In genomic region chr16:91484808-91485700, GRCm38 (mm10) we compare ENCODE assay signal across 7 mouse cellular contexts. TPM values are rescaled to one million over a fixed set of nuclear protein-coding genes. Genes with fewer than 3 reads are reported as not detected.
DNase-seq lines count a peak whose midpoint lies in the region; ATAC-seq lines count a peak whose summit lies in the region.

Ifnar1 (plus strand) TSS chr16:91485238.

- H3K27ac ChIP-seq in intestine, embryonic 15.5 days, result peak within 1 kb of the TSS; percentile 98
- peak within 1 kb of the TSS; percentile 93 for H3K27ac ChIP-seq in midbrain, embryonic 10.5 days (replicated peaks)

- no peaks in the 10 kb centered on the region for H3K9me3 ChIP-seq in intestine, embryonic 15.5 days
- H3K9me3 ChIP-seq in midbrain, embryonic 10.5 days (replicated peaks), result no peaks in the 10 kb centered on the region

- H3K4me1 ChIP-seq in intestine, embryonic 15.5 days (replicated peaks), result peaks cover 12% of the 10 kb centered on the region
- peaks cover 19% of the 10 kb centered on the region for H3K4me1 ChIP-seq in midbrain, embryonic 10.5 days

- H3K4me3 ChIP-seq in intestine, embryonic 15.5 days (replicated peaks), result peak within 1 kb of the TSS; percentile 91
- peak within 1 kb of the TSS; percentile 91 for H3K4me3 ChIP-seq in midbrain, embryonic 10.5 days

- ATAC-seq in intestine, embryonic 15.5 days, result peak; percentile 99

- under 1% methylated on average over 68 of the region's 68 CpGs for WGBS in intestine, embryonic 15.5 days
- under 1% methylated on average over 64 of the region's 68 CpGs for WGBS in midbrain, embryonic 10.5 days

- no peaks in the 10 kb centered on the region for H3K27me3 ChIP-seq in intestine, embryonic 15.5 days (replicated peaks)
- no peaks in the 10 kb centered on the region for H3K27me3 ChIP-seq in midbrain, embryonic 10.5 days (ENCODE audit: low read depth, poor library complexity, severe bottlenecking)

- peak within 1 kb of the TSS; percentile 73 for H3K4me2 ChIP-seq in intestine, embryonic 15.5 days (replicated peaks)

- intact Hi-C loops in gastrocnemius, postnatal 36 days (cut with DNase I), result no loop called here
- intact Hi-C loops in left cerebral cortex, postnatal 25 days (cut with DNase I), result loop anchor here (2.0 to 5.0 kb wide), 2 partner anchors 78 to 113 kb away; partner anchors contain the start of genes Ifnar2 and Il10rb

- DNase-seq in adrenal gland, adult 2 months, result peak; percentile 100
- peak; percentile 98 for DNase-seq in embryo, embryonic 11.5 days (ENCODE audit: low read depth, low spot score)
- peak; percentile 98 to 100 for DNase-seq in gastrocnemius, postnatal 36 days
- DNase-seq in left cerebral cortex, postnatal 25 days (ENCODE audit: low spot score in 2 of 2), result peak; percentile 94 to 99
- peak; percentile 99 for DNase-seq in midbrain, embryonic 10.5 days (ENCODE audit: low spot score)
- peak; percentile 96 for DNase-seq in right cerebral cortex, postnatal 4 days

- peak within 1 kb of the TSS; percentile 94 for H3K9ac ChIP-seq in intestine, embryonic 15.5 days

- peaks cover 5% of the 10 kb centered on the region; the same call in 1 of the 2 replicates for H3K36me3 ChIP-seq in intestine, embryonic 15.5 days
- H3K36me3 ChIP-seq in midbrain, embryonic 10.5 days, result peaks cover 25% of the 10 kb centered on the region

RNA-seq across cellular contexts. Expression of gene Ifnar1, which starts in this region (rescaled TPM):
- 10 to 100 TPM; 66.1 to 71.3 TPM for total RNA-seq in adrenal gland, adult 2 months (2021)
- polyA plus RNA-seq in adrenal gland, adult 2 months (2012; rRNA removed), result 10.9 and 11.3 TPM in 2 replicates
- 10 to 100 TPM in 1 of 2 experiments, 1 to 10 TPM in 1; 9.6 to 11.3 TPM for total RNA-seq in gastrocnemius, postnatal 36 days (2021)
- 40.1 and 42.0 TPM in 2 replicates for polyA plus RNA-seq in intestine, embryonic 15.5 days (2015; fragmentation: Nextera tagmentation; extraction: Ambion mirVana)
- total RNA-seq in left cerebral cortex, postnatal 25 days (2021), result 10 to 100 TPM; 53.6 to 56.1 TPM
- 52.0 and 55.8 TPM in 2 replicates for polyA plus RNA-seq in midbrain, embryonic 10.5 days (2016; fragmentation: Nextera tagmentation; extraction: Ambion mirVana)

Comparison
In these comparisons a context has a peak if more than half of its experiments do, and no peak if none do; other contexts are left out.
1. Peak in every context shown above with its lines: DNase-seq, ATAC-seq, H3K4me3 ChIP-seq and H3K27ac ChIP-seq.
2. RNA of gene Ifnar1 (total RNA-seq): 66.1 to 71.3 TPM in adrenal gland, adult 2 months and 53.6 to 56.1 TPM in left cerebral cortex, postnatal 25 days; 9.6 to 11.3 TPM in gastrocnemius, postnatal 36 days; every median in the first group is over 4 times any median in the second.